In the genomic region with DNA sequence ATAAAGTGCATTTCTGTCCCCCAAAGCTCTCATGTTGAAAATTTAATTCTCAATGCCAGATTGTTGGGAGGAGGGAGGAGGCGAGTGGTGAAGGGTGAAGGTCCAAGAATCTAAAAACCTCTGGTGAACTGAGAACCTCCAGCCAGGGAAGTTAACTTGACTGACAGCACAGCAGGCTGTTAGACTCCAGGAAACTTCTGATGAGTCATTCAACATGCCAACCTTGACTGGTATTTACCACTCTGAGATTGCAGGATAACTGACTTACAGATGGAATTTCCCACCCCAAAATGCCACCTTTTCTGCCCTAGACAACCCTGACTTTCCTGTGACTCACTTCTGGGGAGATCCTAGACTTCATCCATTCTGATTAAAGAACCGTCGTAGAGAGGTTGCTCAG, we compare ENCODE assay signal across 19 mouse cellular contexts. TPM values are rescaled to one million over a fixed set of nuclear protein-coding genes. Genes with fewer than 3 reads are reported as not detected.
"Had no signal": no experiment of that assay in that cellular context is flagged by ENCODE, and none has a peak within 500 bp of the region (broad histone marks: within the 10 kb centered on the region; RNA-seq: fewer than 3 reads in every experiment).

No protein-coding gene starts in this region.

- H3K36me3 ChIP-seq: lung, embryonic 15.5 days; midbrain, embryonic 13.5 days; midbrain, embryonic 15.5 days; neural tube, embryonic 12.5 days; stomach, embryonic 15.5 days had no signal

- H3K4me1 ChIP-seq: lung, embryonic 15.5 days; megakaryocyte, embryonic 14.5 days; midbrain, embryonic 13.5 days; midbrain, embryonic 15.5 days; neural tube, embryonic 12.5 days; stomach, embryonic 15.5 days had no signal

- H3K9ac ChIP-seq: lung, embryonic 15.5 days; midbrain, embryonic 13.5 days; midbrain, embryonic 15.5 days; neural tube, embryonic 12.5 days; stomach, embryonic 15.5 days had no signal

- ATAC-seq: lung, postnatal 0 days; midbrain, embryonic 13.5 days; midbrain, embryonic 15.5 days had no signal

- H3K4me3 ChIP-seq: lung, embryonic 15.5 days; megakaryocyte, embryonic 14.5 days; midbrain, embryonic 13.5 days; midbrain, embryonic 15.5 days; neural tube, embryonic 12.5 days; stomach, embryonic 15.5 days had no signal

- H3K27ac ChIP-seq: lung, embryonic 15.5 days; macrophage; midbrain, embryonic 13.5 days; midbrain, embryonic 15.5 days; neural tube, embryonic 12.5 days; stomach, embryonic 15.5 days; stomach, postnatal 0 days had no signal

- H3K27me3 ChIP-seq: lung, embryonic 15.5 days; megakaryocyte, embryonic 14.5 days; midbrain, embryonic 13.5 days; midbrain, embryonic 15.5 days; neural tube, embryonic 12.5 days; stomach, embryonic 15.5 days had no signal

- DNase-seq: lung, adult 2 months; lung, postnatal 14 days; lung, postnatal 36 days; right cerebral cortex, postnatal 14 days; thymus, adult 2 months; thymus, postnatal 25 days; thymus, postnatal 4 days had no signal

RNA-seq across cellular contexts. Expression of gene Prdm8, which starts 58.6 kb away (rescaled TPM):
- total RNA-seq: megakaryocyte progenitor cell, adult 5-6 weeks; monocyte, adult 5-6 weeks; neutrophil, adult 5-6 weeks had no signal
- polyA plus RNA-seq: macrophage had no signal
